Mouse (Mus musculus) activated CD4-positive, CD25-positive, alpha-beta regulatory T cell, adult 4 months (primary cell): ENCODE results near the gene Rpsa. TPM values are rescaled to one million over a fixed set of nuclear protein-coding genes. Genes with fewer than 3 reads are reported as not detected.

Experiments
- ATAC-seq: one replicate; pipeline ENCODE4 v1.8.0; 2017
- polyA plus RNA-seq, 2 experiments: library from polyadenylated mRNA; unstranded; fragments of 100-300 nt; shearing (Covaris generic); gene quantifications; one replicate each; pipeline ENCODE4 v1.2.1; 2017

Rpsa gene
- polyA plus RNA-seq, 2 experiments from 2014 or later: 3,266 to 3,639 TPM

DNA sequence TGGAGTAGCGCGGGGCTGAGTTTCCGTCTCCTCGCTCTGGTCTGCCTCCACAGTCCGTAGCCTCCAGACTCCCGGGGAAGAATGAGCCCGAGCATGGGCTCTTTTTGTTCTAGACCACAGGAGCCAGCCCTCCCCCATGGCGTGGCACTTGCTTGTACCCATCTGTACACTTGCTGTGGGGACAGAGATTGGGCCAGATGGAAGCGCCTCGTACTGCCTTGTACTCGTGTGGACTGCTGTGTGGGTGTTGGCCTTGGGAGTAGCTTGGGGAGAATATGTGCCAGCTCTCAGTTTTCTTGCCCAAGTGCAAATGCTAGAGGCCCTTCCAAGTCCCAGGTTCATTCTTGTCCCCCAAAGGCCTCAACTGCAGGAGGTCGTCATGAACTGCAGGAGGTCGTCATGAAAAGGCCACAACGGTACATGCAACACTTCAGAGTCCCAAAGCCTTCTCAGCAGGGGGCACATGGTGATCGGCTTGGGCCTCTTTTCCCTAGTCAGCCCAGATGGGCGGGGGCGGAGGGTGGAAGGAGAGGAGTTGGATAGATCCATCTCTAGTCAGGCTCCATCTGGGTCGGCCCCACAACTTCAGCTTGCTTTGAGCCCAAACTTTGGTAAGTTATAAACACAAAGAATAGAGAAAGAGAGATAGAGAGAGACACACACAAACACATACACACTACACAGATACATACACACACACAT is 47.1 kb downstream of the Rpsa start:
- ATAC-seq: no peak

DNA sequence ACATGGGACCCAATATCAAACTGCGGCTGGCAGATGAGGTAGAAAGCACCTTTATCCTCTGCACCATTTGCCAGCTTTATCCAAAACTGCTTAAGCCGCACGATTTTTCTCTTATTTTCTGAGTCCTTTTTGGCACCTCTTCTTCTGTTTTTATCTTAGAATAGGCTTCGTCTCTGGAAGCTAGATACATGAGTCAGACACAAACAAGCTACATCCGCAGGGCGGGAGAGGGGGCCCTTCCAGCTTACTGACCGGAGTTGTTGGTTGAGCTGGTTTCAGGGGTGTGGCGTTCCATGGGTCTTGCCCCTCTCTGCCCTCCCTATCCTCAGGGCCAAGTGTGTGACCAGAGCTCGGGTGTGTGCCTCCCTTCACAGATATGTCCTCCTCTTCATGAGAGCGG is 51.3 kb downstream of the Rpsa start:
- no peak for ATAC-seq

Other genes with a start within 250 kb of the Rpsa start
- 10 to 100 TPM; 34.4 to 34.5 TPM for gene Wdr48, start 232.8 kb upstream of the Rpsa start, polyA plus RNA-seq
- gene Gorasp1, start 190.1 kb upstream of the Rpsa start, polyA plus RNA-seq: 1 to 10 TPM; 3.9 to 4.6 TPM
- gene Ttc21a, start 190.1 kb upstream of the Rpsa start, polyA plus RNA-seq: not detected
- gene Csrnp1, start 143.0 kb upstream of the Rpsa start, polyA plus RNA-seq: 10 to 100 TPM; 29.0 to 41.9 TPM
- gene Xirp1, start 104.1 kb upstream of the Rpsa start, polyA plus RNA-seq: not detected
- gene Cx3cr1, start 57.8 kb upstream of the Rpsa start, polyA plus RNA-seq: under 1 TPM in 1 of 2 experiments, not detected in 1; 0.43 TPM
- gene Ccr8, start 35.6 kb upstream of the Rpsa start, polyA plus RNA-seq: 10 to 100 TPM; 72.0 to 97.2 TPM
- gene Slc25a38, start 17.3 kb upstream of the Rpsa start, polyA plus RNA-seq: 10 to 100 TPM; 17.7 to 19.2 TPM
- gene Mobp, start 22.0 kb downstream of the Rpsa start, polyA plus RNA-seq: not detected
- gene Myrip, start 173.8 kb downstream of the Rpsa start, polyA plus RNA-seq: not detected